Mouse (Mus musculus) intestine, embryonic 16.5 days (tissue): Measurements from ENCODE around the gene Hecw2. TPM values are rescaled to one million over a fixed set of nuclear protein-coding genes. Genes with fewer than 3 reads are reported as not detected.
A peak's percentile ranks its signal among the peaks of the same experiment; 100 is the strongest.

Experiments
- ATAC-seq: fragments of 200-750 bp; cut with Nextera tagmentation; 2 replicates; pipeline ENCODE4 v1.8.0; 2017; ENCODE audit warnings: moderate TSS enrichment, moderate library complexity
- H3K27ac ChIP-seq: fragments of 300-500 bp; sonication (generic); 2 replicates; pipeline ENCODE4 v1.5.1; 2014; ENCODE audit warnings: mild to moderate bottlenecking, low read length
- H3K27me3 ChIP-seq: fragments of 300-500 bp; sonication (generic); replicated peaks from 2 replicates; pipeline ENCODE4 v1.6.1; 2014; ENCODE audit warnings: low read length, control low read depth, mixed read lengths; ENCODE audit not compliant: control insufficient read depth, insufficient read depth
- H3K36me3 ChIP-seq: fragments of 300-500 bp; sonication (generic); 2 replicates; pipeline ENCODE4 v1.6.1; 2014; ENCODE audit warnings: low read length, control low read depth; ENCODE audit not compliant: control insufficient read depth, insufficient read depth
- H3K4me1 ChIP-seq: fragments of 300-500 bp; sonication (generic); 2 replicates; pipeline ENCODE4 v1.6.1; 2014; ENCODE audit warnings: low read length, control low read depth, mixed read lengths; ENCODE audit not compliant: control insufficient read depth, insufficient read depth
- H3K4me2 ChIP-seq: fragments of 300-500 bp; sonication (generic); 2 replicates; pipeline ENCODE4 v1.6.1; 2014; ENCODE audit warnings: low read depth, low read length, control low read depth
- H3K4me3 ChIP-seq: fragments of 300-500 bp; sonication (generic); 2 replicates; pipeline ENCODE4 v1.5.1; 2014; ENCODE audit warnings: mild to moderate bottlenecking, low read length
- H3K9ac ChIP-seq: fragments of 300-500 bp; sonication (generic); 2 replicates; pipeline ENCODE4 v1.6.1; 2014; ENCODE audit warnings: low read depth, low read length
- H3K9me3 ChIP-seq: fragments of 300-500 bp; sonication (generic); 2 replicates; pipeline ENCODE4 v1.6.1; 2016; ENCODE audit warnings: low read length, control low read depth; ENCODE audit not compliant: control insufficient read depth
- WGBS: fragments of 180-500 bp; shearing (Covaris S2); extraction: QIAGEN DNeasy Blood & Tissue Kit; methylation state at CpG from one replicate; pipeline ENCODE4 v1.1.7; 2014; 5-methylcytosine and 5-hydroxymethylcytosine counted together
- polyA plus RNA-seq: library from polyadenylated mRNA; unstranded; fragments of >200 nt; fragmentation: Nextera tagmentation; extraction: Ambion mirVana; gene quantifications from 2 replicates; pipeline ENCODE4 v1.2.1, GENCODE M21; 2015

Gene Hecw2
- 0.83 and 1.1 TPM in 2 replicates for polyA plus RNA-seq

GRCm38 (mm10) chr1:54194954-54195305 is at the start of gene Hecw2:
TSS of gene Hecw2 (minus strand) at chr1:54195168.
- H3K9me3 ChIP-seq: no peaks in the 10 kb centered on the region
- H3K27ac ChIP-seq: peak within 1 kb of the TSS; percentile 28; the same call in 1 of the 2 replicates
- WGBS: under 1% methylated on average over 38 of the region's 38 CpGs
- peak within 1 kb of the TSS; percentile 73 for H3K4me3 ChIP-seq
- peaks cover 10% of the 10 kb centered on the region; the same call in 1 of the 2 replicates for H3K27me3 ChIP-seq
- H3K4me1 ChIP-seq: peaks cover 4% of the 10 kb centered on the region; the same call in 1 of the 2 replicates
- peak within 1 kb of the TSS; percentile 77 for H3K9ac ChIP-seq
- ATAC-seq: peak; percentile 82
- no peaks in the 10 kb centered on the region for H3K36me3 ChIP-seq
- peak within 1 kb of the TSS; percentile 97 for H3K4me2 ChIP-seq

DNA sequence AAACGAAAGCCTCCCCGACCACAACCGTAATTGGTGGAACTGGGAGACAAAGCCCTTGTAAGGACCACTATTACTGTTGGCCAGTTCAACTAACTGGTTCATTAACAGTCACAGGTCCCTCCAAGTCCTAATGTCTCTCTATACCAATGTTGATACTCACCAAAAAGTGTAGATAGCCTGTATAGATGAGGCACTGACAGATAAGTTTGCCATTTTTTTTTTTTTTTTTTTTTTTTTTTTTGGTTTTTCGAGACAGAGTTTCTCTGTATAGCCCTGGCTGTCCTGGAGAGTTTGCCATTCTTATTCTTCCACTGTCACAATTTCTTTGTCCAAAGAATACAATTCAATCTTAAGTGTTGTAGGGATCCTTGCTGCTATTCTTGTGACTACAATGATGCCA is 47.8 kb upstream of the Hecw2 start:
- Histone ChIP-seq H3K9ac (no peak overlapping the region), H3K9me3 (no peaks in the 10 kb centered on the region), H3K27ac (no peak overlapping the region), H3K27me3 (no peaks in the 10 kb centered on the region), H3K4me1 (no peaks in the 10 kb centered on the region), H3K36me3 (no peaks in the 10 kb centered on the region), H3K4me2 (no peak overlapping the region), H3K4me3 (no peak overlapping the region)
- no peak for ATAC-seq
- 99% methylated on average over 4 of the region's 4 CpGs for WGBS

- H3K9me3 ChIP-seq: no peaks in the 10 kb centered on the region
- no peak for ATAC-seq
Measured at GRCm38 (mm10) chr1:54220273-54220672, 25.3 kb upstream of the Hecw2 start.

GRCm38 (mm10) chr1:54194183-54194953 is 600 bp downstream of the Hecw2 start:
- peak overlapping the region; percentile 73 for H3K4me3 ChIP-seq
- ATAC-seq: peak; percentile 85
- no peaks in the 10 kb centered on the region for H3K36me3 ChIP-seq
- peak overlapping the region; percentile 97 for H3K4me2 ChIP-seq
- WGBS: under 1% methylated on average over 90 of the region's 104 CpGs
- peak overlapping the region; percentile 77 for H3K9ac ChIP-seq
- peak overlapping the region; percentile 28; the same call in 1 of the 2 replicates for H3K27ac ChIP-seq
- peaks cover 10% of the 10 kb centered on the region; the same call in 1 of the 2 replicates for H3K27me3 ChIP-seq
- peaks cover 4% of the 10 kb centered on the region; the same call in 1 of the 2 replicates for H3K4me1 ChIP-seq
- H3K9me3 ChIP-seq: no peaks in the 10 kb centered on the region

More at GRCm38 (mm10) chr1:54220273-54220672, 25.3 kb upstream of the Hecw2 start:
- H3K4me1 ChIP-seq: no peaks in the 10 kb centered on the region
- H3K27ac ChIP-seq: no peak overlapping the region
- H3K4me3 ChIP-seq: no peak overlapping the region
- H3K36me3 ChIP-seq: no peaks in the 10 kb centered on the region
- 92% methylated on average over 3 of the region's 3 CpGs for WGBS
- H3K9ac ChIP-seq: no peak overlapping the region
- H3K27me3 ChIP-seq: no peaks in the 10 kb centered on the region
- H3K4me2 ChIP-seq: no peak overlapping the region

GRCm38 (mm10) chr1:54193191-54193770 is 1.7 kb downstream of the Hecw2 start:
- WGBS: 33% methylated on average over 7 of the region's 7 CpGs
- Histone ChIP-seq H3K27ac (no peak overlapping the region), H3K4me2 (no peak overlapping the region), H3K4me3 (no peak overlapping the region), H3K9me3 (no peaks in the 10 kb centered on the region), H3K36me3 (no peaks in the 10 kb centered on the region), H3K9ac (no peak overlapping the region), H3K4me1 (peaks cover 4% of the 10 kb centered on the region; the same call in 1 of the 2 replicates), H3K27me3 (peaks cover 10% of the 10 kb centered on the region; the same call in 1 of the 2 replicates)
- ATAC-seq: no peak

- no peaks in the 10 kb centered on the region for H3K4me1 ChIP-seq
- no peaks in the 10 kb centered on the region for H3K27me3 ChIP-seq
- no peak for ATAC-seq
- 61% methylated on average over 4 of the region's 4 CpGs for WGBS
- no peaks in the 10 kb centered on the region for H3K9me3 ChIP-seq
- no peak overlapping the region for H3K4me3 ChIP-seq
- H3K4me2 ChIP-seq: no peak overlapping the region
- H3K36me3 ChIP-seq: no peaks in the 10 kb centered on the region
- H3K27ac ChIP-seq: no peak overlapping the region
- no peak overlapping the region for H3K9ac ChIP-seq
Measured at GRCm38 (mm10) chr1:54187579-54187978, 7.4 kb downstream of the Hecw2 start.

DNA sequence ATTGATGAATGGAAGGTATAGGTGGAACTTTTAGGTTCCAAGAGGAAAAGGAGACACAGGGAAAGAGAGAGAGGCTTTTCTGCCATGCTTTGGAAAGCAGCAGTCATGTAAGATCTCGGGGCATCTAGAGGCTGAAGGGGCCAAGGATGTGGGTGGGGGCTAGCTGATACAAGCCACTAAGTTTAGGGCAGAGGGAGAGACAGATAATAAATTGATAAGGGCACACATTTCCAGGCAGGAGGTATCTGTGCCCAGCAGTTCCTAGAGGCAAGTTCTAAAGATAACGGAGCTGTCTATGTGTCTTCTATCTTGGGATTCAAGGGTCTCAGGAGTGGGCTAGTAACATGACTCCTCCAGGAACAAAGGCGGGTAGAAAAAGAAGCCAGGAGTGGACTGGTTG is 8.6 kb downstream of the Hecw2 start:
- no peak overlapping the region for H3K27ac ChIP-seq
- no peaks in the 10 kb centered on the region for H3K9me3 ChIP-seq
- no peak overlapping the region for H3K4me3 ChIP-seq
- H3K36me3 ChIP-seq: no peaks in the 10 kb centered on the region
- no peak for ATAC-seq
- no peaks in the 10 kb centered on the region for H3K27me3 ChIP-seq
- no peak overlapping the region for H3K9ac ChIP-seq
- 54% methylated on average over 3 of the region's 3 CpGs for WGBS
- no peaks in the 10 kb centered on the region for H3K4me1 ChIP-seq
- H3K4me2 ChIP-seq: no peak overlapping the region

DNA sequence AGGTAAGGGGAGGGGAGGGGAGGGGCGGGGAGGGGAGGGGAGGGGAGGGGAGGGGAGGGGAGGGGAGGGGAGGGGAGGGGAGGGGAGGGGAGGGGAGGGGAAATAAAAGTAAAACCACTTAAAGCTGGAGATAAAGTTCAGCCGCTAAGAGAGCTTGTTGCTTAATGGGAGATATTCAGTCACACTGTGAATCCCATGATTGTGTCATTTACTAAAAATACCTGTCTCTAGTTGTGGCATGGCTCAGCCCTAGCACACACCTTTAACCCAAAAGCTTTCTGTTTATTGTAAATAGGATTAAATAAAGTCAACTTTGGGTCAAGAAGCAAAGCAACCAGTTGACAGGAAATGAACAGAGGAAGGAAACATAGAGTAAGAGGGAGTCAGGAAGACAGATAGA is 14.3 kb downstream of the Hecw2 start:
- 57% methylated on average over 1 of the region's 2 CpGs for WGBS

DNA sequence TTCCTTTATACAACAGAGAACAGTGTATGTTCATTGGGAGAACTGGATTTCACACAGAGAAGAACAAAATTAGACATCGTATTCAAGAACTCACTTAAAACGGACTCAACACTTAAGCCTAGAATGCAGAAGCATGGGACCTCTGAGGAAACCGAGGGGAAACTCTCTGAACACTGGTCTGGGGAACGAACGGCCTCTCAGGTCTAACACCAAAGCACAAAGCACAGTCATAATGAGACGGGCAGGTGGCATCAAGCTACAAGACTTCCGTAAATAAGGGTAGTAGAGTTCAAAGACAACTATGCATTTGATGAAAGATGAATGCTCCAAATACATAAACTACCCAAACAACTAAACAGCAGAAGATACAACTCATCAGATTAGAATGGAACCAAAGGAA is 15.8 kb downstream of the Hecw2 start:
- Histone ChIP-seq H3K36me3 (no peaks in the 10 kb centered on the region), H3K4me1 (no peaks in the 10 kb centered on the region), H3K9me3 (no peaks in the 10 kb centered on the region), H3K4me3 (no peak overlapping the region), H3K27ac (no peak overlapping the region), H3K9ac (no peak overlapping the region), H3K27me3 (no peaks in the 10 kb centered on the region), H3K4me2 (no peak overlapping the region)
- 88% methylated on average over 7 of the region's 7 CpGs for WGBS
- ATAC-seq: no peak

More for the DNA sequence above, 14.3 kb downstream of the Hecw2 start:
- Histone ChIP-seq H3K36me3 (no peaks in the 10 kb centered on the region), H3K9ac (no peak overlapping the region), H3K4me2 (no peak overlapping the region), H3K4me3 (no peak overlapping the region), H3K27me3 (no peaks in the 10 kb centered on the region), H3K9me3 (no peaks in the 10 kb centered on the region), H3K4me1 (no peaks in the 10 kb centered on the region), H3K27ac (no peak overlapping the region)
- no peak for ATAC-seq
